ENCODE assay signal across 11 mouse cellular contexts in genomic region chr14:76474165-76474564, GRCm38 (mm10). TPM values are rescaled to one million over a fixed set of nuclear protein-coding genes. Genes with fewer than 3 reads are reported as not detected.
DNase-seq lines count a peak whose midpoint lies in the region; ATAC-seq and TF ChIP-seq lines count a peak whose summit lies in the region.
"Had no signal": no experiment of that assay in that cellular context is flagged by ENCODE, and none has a peak within 500 bp of the region (broad histone marks: within the 10 kb centered on the region; RNA-seq: fewer than 3 reads in every experiment).

No protein-coding gene starts in this region.

- no peak overlapping the region for H3K4me2 ChIP-seq in heart, embryonic 11.5 days
- H3K4me2 ChIP-seq: embryonic facial prominence, embryonic 13.5 days had no signal

- ATAC-seq in heart, embryonic 11.5 days (replicated peaks; ENCODE audit: insufficient number of reproducible peaks, low FRiP score, low TSS enrichment), result no peak
- no peak for ATAC-seq in Patski
- ATAC-seq: intestine, embryonic 16.5 days had no signal

- peak; percentile 24 for DNase-seq in heart, postnatal 4 days
- peak; percentile 55 for DNase-seq in retina, embryonic 14.5 days (ENCODE audit: low spot score)
- no peak for DNase-seq in retina, postnatal 1 day
- no peak for DNase-seq in Patski (ENCODE audit: low read depth, low spot score)
- DNase-seq in splenic B cell, adult 2 months (ENCODE audit: low read depth, low spot score), result peak; percentile 53
- no peak for DNase-seq in gastrocnemius, adult 8-10 months (ENCODE audit: low spot score in 2 of 2)
- no peak for DNase-seq in frontal cortex, postnatal 25 days (ENCODE audit: low spot score in 2 of 2)

- no peak overlapping the region for H3K27ac ChIP-seq in heart, embryonic 11.5 days (ENCODE audit: low read depth, low read length)
- H3K27ac ChIP-seq: embryonic facial prominence, embryonic 13.5 days; macrophage had no signal

- peak; percentile 61 for TF ChIP-seq CTCF in Patski (IDR thresholded peaks at IDR 0.05)

- H3K27me3 ChIP-seq in heart, embryonic 11.5 days (ENCODE audit: control insufficient read depth, insufficient read depth, low read length), result no peaks in the 10 kb centered on the region
- H3K27me3 ChIP-seq in Patski, result no peaks in the 10 kb centered on the region
- H3K27me3 ChIP-seq in splenic B cell, adult 2 months (ENCODE audit: control insufficient read depth, insufficient read depth, low read length, poor library complexity, severe bottlenecking), result no peaks in the 10 kb centered on the region
- H3K27me3 ChIP-seq: embryonic facial prominence, embryonic 13.5 days had no signal

- H3K9ac ChIP-seq in heart, embryonic 11.5 days (ENCODE audit: low read depth, low read length), result no peak overlapping the region
- H3K9ac ChIP-seq: embryonic facial prominence, embryonic 13.5 days had no signal

- WGBS in heart, embryonic 11.5 days (ENCODE audit: insufficient replicate concordance), result 67% methylated on average over 1 of the region's 1 CpGs

- CTCF ChIA-PET in Patski (lab: Charles Lee), result interaction anchor here (0.8 to 2.4 kb wide), 14 partner anchors 9 to 357 kb away, joined by 3 to 21 read pairs (median 4); no protein-coding TSS in a partner anchor

- POLR2A ChIA-PET in Patski (lab: Charles Lee), result no interaction called here

- in situ Hi-C loops in Patski (cut with MboI; ENCODE audit: low pct_unique_long_range_greater_than_20kb), result loop anchor here (5.0 kb wide), 1 partner anchor 322 kb away; no protein-coding TSS in a partner anchor

- no peaks in the 10 kb centered on the region for H3K36me3 ChIP-seq in heart, embryonic 11.5 days (ENCODE audit: control insufficient read depth, insufficient read depth, low read length)
- no peaks in the 10 kb centered on the region for H3K36me3 ChIP-seq in splenic B cell, adult 2 months (ENCODE audit: control insufficient read depth, insufficient read depth, low read length, poor library complexity, severe bottlenecking)
- H3K36me3 ChIP-seq: embryonic facial prominence, embryonic 13.5 days had no signal

- H3K4me1 ChIP-seq in heart, embryonic 11.5 days (ENCODE audit: control insufficient read depth, insufficient read depth, low read length), result peaks cover 7% of the 10 kb centered on the region

- H3K4me3 ChIP-seq in heart, embryonic 11.5 days (ENCODE audit: low read depth, low read length), result no peak overlapping the region
- H3K4me3 ChIP-seq: embryonic facial prominence, embryonic 13.5 days had no signal

- H3K9me3 ChIP-seq in heart, embryonic 11.5 days (replicated peaks; ENCODE audit: control insufficient read depth, low read length), result no peaks in the 10 kb centered on the region
- H3K9me3 ChIP-seq: embryonic facial prominence, embryonic 13.5 days had no signal

RNA-seq across cellular contexts. Expression of gene Tsc22d1, which starts 59.4 kb away (rescaled TPM):
- 100 to 1,000 TPM; 216 to 225 TPM for total RNA-seq in heart, postnatal 4 days (2021)
- 444 and 455 TPM in 2 replicates for polyA plus RNA-seq in heart, embryonic 11.5 days (2014; fragmentation: Nextera tagmentation; extraction: Ambion mirVana)
- 4,339 TPM for polyA plus RNA-seq in Patski (2021)
- 100 to 1,000 TPM; 102 to 145 (median 124) TPM for total RNA-seq in gastrocnemius, adult 8-10 months (2022)

Comparison
In these comparisons a context has a peak if more than half of its experiments do, and no peak if none do; other contexts are left out.
1. DNase-seq: peak in heart, postnatal 4 days (single experiment), retina, embryonic 14.5 days (single experiment) and splenic B cell, adult 2 months (single experiment); none in retina, postnatal 1 day (single experiment), Patski (single experiment), gastrocnemius, adult 8-10 months (0 of 2) and frontal cortex, postnatal 25 days (0 of 2).